Mouse (Mus musculus) testis, adult 2 months (tissue): ENCODE measurements around the gene Slc48a1.

Source experiments
- CTCF ChIP-seq: fragments of 200-500 bp; IDR thresholded peaks from 2 replicates; pipeline ENCODE4 v1.5.1; 2012; ENCODE audit warnings: low read depth, mild to moderate bottlenecking, inconsistent platforms, low read length, moderate library complexity; ENCODE audit not compliant: control insufficient read depth, insufficient read depth, insufficient replicate concordance
- POLR2A ChIP-seq: fragments of 200-500 bp; IDR thresholded peaks from 2 replicates; pipeline ENCODE4 v1.6.1; 2012; ENCODE audit warnings: low read depth, mild to moderate bottlenecking, inconsistent platforms, low read length, moderate library complexity; ENCODE audit not compliant: control insufficient read depth

- TF ChIP-seq CTCF, result no peak
- no peak for TF ChIP-seq POLR2A
Measured at GRCm38 (mm10) chr15:97749841-97750240, 28.5 kb upstream of the Slc48a1 start.
